Mouse (Mus musculus): ENCODE data around the gene Kcnk10. TPM values are rescaled to one million over a fixed set of nuclear protein-coding genes. Genes with fewer than 3 reads are reported as not detected.

Kcnk10 gene
- polyA plus RNA-seq, 2 experiments from 2014 or later = 0.23 TPM; not detected in 1

- ATAC-seq = no peak
These were observed 184.0 kb downstream of the Kcnk10 start for GRCm38 (mm10) chr12:98394115-98394514.

GRCm38 (mm10) chr12:98391347-98391746 is 186.8 kb downstream of the Kcnk10 start:
- no peak for ATAC-seq

GRCm38 (mm10) chr12:98389618-98390017 is 188.5 kb downstream of the Kcnk10 start:
- ATAC-seq = no peak

Other genes starting within 250 kb of the Kcnk10 start
- gene Spata7, start 49.8 kb upstream of the Kcnk10 start, polyA plus RNA-seq (2017; shearing (Covaris generic)) = 1 to 10 TPM in 1 of 2 experiments, under 1 TPM in 1; 0.74 to 1.4 TPM
- gene Ptpn21, start 159.1 kb upstream of the Kcnk10 start, polyA plus RNA-seq (2017; shearing (Covaris generic)) = 1 to 10 TPM; 4.7 to 6.9 TPM
- gene Zc3h14, start 168.7 kb upstream of the Kcnk10 start, polyA plus RNA-seq (2017; shearing (Covaris generic)) = 10 to 100 TPM; 35.2 to 39.0 TPM